Mouse (Mus musculus) lung, postnatal 0 days (tissue): Measurements from ENCODE around the gene Auh.

Experiments
- CTCF ChIP-seq: IDR thresholded peaks from 2 replicates; pipeline ENCODE4 v1.5.1; 2016; ENCODE audit warnings: antibody characterized with exemption, mild to moderate bottlenecking
- EP300 ChIP-seq: IDR thresholded peaks from 2 replicates; pipeline ENCODE4 v1.6.1; 2016; ENCODE audit warnings: antibody characterized with exemption, mild to moderate bottlenecking, control low read depth

- TF ChIP-seq CTCF (no peak), EP300 (no peak)
Measured at GRCm38 (mm10) chr13:52807722-52808121, 121.8 kb downstream of the Auh start.
